Mouse (Mus musculus) adrenal gland, postnatal 4 days (tissue): ENCODE results near the gene Mbd5. TPM values are rescaled to one million over a fixed set of nuclear protein-coding genes. Genes with fewer than 3 reads are reported as not detected.
"Not testable (repeated sequence)": the region's sequence is repeated elsewhere in the genome, so short reads cannot be mapped to it uniquely, and the experiment has no call there.

Experiments
- DNase-seq, 2 experiments: peaks; one replicate each; pipeline ENCODE4 v3.0.0; 2021 to 2022; ENCODE audit warnings: low spot score in 2 of 2, mixed read lengths in 2 of 2
- total RNA-seq, 2 experiments: library from RNA; stranded (reverse); gene quantifications; 2 replicates each; pipeline ENCODE4 v1.2.3; 2021

The Mbd5 gene
- total RNA-seq, 2 experiments from 2014 or later: 59.8 to 60.9 TPM

DNA sequence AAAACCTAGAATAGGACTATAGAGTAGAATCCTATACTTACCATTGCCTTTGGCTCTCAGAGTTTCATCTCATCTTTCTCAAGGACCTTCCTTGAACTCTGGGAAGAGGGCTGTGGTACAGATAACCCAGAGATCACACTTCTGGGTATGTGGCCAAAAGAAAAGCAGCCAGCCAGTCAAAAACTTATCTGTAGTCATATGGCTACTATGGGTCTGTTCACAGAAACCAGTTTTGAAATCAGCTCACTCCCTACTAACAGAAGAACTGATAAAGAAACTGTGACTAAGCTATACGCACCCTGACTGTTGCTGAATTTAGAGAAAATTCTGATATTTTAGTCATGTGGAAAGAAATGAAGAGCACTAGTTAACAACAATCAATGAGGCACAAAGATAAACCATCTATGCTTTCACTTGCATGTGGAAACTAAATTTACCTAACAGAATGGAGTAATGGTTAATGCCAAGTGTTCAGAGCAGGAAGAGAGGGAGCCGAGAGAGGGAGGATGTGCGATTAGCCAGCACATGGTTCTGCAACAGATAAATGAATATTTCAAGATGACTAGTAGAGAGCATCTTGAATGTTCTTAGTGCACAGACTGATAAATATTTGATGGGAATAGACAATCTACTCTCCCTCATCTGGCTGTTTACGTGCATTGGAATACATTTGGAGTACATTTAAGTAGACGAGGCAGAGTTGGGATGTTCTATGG lies 211.1 kb downstream of the Mbd5 start:
- DNase-seq: no peak

DNA sequence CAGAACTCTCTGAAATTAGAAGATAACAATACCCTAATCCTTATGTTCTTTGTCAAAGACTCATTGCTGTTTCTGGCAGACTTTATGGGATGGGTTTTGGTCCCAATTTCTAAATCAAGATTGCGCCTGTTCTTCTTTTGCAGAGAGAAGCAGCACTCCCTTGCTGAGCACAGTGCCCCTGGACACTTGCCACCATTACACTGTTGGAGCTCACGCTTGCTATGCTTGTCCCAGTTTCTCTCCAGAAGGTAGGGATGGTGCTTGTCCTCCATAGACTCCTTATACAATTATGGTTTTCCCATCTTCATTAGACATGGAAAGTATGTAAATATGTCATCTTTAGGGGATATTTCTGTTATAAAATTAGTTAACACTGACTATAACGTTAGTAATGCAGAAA lies 220.5 kb downstream of the Mbd5 start:
- DNase-seq: no peak

DNA sequence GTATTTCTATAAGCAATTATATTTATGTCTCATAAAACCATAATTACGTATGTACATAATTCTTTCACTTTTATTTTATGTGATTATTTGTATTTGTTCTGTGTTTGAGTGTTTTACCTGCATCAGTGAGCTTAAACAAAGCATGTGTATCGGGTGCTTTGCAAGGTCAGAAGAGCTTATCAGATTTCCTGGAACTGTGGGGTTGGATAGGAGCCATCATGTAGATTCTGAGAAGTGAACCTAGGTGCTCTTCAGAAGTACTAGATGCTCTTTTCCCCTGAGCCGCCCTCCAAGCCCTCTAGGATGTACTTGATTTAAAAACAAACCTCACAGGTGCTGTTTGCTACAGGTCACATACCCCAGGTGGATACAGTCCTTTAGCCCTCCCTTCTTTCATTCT lies 227.7 kb downstream of the Mbd5 start:
- no peak for DNase-seq

DNA sequence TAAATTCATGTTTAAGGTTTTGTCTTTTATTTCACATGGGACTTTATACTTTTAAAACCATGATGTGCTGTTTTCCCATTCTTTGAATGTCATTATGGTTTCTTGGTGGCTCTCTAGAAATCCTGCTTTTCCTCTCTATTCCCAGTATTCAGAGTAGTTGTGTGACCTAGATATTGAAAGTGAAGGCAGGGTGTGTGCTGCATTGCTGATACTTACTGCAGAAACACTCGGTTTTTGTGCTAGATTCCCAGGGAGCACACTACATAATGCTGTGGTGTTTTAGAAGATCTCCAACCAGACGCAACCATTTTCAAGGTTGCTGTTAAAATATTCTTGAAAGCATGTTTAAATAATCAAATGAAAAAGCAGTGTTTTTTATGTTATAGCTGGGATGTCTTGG lies 241.7 kb downstream of the Mbd5 start:
- no peak for DNase-seq

DNA sequence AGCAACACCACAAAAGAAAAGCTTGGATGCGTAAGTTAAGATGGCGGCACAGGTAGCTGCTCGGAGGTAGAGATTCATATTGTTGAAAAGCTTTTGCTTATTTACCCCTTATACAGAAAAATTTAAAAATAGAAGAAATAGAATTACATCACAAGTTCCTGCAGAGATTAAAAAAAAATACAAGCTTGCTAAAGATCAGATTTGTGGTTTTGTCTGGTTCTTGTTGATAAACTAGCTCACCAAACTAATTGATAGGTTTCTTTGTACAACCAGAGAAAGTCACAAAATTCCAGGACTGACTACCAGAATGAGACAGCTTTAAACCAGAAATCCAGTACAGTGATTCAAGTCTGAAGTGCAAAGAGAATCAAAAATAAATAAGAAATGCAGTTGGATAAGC lies 242.4 kb downstream of the Mbd5 start:
- no peak for DNase-seq

DNA sequence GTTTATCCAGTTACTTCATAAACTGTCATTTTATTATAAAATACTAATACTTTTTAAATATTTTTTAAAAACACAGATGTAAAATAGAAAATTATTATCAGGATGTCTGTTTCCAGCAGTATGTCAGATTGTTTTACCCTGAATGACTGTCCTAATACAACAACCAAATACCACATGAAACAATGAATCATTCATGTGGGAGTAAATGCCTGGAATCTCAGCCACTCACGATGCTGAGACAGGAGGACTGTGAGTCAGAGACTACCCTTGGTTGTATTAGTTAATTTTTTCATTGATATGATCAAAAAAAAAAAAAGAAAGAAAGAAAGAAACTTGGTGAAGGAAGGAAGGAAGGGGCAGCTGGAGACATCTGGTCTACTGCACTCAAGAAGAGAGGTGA lies 254.8 kb downstream of the Mbd5 start:
- DNase-seq: no peak

DNA sequence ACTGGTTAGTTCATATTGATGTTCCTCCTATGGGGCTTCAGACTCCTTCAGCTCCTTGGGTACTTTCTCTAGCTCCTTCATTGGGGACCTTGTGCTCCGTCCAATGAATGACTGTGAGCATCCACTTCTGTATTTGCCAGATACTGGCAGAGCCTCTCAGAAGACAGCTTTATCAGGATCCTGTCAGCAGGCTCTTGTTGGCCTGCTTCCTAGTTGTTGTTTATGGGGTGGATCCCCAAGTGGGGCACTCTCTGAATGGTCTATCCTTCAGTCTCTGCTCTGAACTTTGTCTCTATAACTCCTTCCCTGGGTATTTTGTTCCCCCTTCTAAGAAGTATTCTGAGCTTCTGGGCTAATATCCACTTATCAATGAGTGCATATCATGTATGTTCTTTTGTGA lies 256.4 kb downstream of the Mbd5 start:
- not testable (repeated sequence) for DNase-seq

DNA sequence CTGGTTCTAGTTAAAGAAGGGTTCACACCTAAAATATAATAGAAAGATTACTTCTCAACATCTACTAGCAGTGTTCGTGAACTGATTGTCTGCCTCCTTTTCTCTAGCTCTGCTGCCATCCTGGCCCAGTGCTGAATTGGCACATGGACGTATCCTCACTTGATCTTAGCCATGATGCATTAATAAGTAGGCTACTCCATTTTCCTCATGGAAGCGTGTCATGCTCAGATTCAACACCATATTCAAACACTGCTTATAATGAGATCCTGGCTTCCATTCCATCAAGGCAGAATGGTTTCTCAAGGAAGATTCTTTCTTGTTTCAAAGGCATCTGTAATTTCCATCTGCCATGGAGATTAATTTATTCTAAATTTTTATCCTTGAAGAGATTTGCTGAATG lies 260.0 kb downstream of the Mbd5 start:
- DNase-seq: no peak

DNA sequence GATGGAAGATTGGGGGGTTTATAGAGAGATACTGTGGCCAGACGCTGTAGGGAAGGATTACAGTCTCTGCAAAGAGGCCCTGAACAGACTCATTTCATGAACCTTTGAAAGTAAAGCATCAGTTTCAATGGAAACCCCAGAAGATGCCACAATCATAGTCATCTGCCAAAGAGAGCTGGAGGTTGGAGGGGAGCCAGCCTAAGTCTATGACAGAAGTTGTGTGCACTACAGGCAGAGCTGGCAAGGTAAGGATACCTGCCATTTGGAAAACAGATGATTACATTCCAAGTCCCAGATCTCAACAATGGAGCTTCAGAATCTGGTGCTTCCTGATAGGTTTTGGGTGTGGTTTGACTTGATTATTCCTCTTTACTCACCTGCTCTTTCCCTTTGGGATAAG lies 261.1 kb downstream of the Mbd5 start:
- DNase-seq: no peak

DNA sequence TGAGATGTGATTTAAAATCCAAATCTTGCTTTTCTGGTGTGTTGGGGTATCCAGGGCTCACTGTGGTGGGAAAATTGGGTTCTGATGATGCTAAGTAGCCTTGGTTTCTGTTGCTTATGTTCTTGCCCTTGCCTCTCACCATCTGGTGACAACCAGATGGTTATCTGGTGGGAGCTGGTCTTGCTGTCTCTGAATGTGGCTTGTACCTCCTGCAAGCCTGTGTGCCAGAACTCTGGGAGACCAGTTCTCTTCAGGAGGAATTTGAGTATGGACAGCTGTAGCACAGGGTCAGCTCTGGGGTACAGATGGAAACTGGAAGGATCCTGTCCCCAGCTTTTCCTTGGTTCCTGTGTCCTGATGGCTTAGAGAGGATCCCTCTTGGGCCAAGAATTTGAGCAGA lies 280.4 kb downstream of the Mbd5 start:
- no peak for DNase-seq

DNA sequence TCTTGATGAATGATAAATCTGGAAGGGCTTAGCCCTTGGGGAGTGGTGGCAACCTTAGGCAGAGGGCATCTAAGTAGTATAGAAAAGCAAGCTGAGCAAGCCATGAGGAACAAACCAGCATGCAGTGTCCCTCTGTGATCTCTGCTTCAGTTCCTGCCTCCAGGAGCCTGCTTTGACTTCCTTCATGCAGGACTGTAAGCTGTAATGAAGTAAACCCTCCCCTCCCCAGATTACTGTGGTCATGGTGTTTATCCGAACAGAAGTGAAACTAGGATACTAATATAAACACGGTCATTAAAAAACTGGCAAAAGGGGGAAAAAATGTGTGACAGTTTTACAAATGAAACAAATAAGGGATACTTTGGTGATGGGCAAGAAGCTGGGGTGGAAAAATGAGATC lies 284.8 kb downstream of the Mbd5 start:
- DNase-seq: no peak

DNA sequence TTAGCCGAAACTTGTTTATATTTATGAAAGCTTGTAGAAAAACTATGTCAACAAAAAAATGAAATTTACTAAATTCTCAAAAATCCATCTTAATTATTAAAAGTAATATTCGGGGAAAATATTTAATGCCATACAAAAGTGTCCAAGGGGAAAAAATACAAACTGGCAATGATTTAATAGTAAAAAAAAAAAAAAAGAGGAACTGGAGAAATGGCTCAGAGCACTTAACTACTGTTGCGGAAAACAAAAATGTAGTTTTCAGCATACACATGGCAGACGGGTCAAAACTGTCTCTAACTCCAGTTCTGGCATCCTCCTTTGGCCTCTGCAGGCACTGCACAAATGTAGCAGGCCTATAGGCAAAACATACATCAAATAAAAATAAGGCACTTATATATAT lies 292.4 kb downstream of the Mbd5 start:
- no peak for DNase-seq

DNA sequence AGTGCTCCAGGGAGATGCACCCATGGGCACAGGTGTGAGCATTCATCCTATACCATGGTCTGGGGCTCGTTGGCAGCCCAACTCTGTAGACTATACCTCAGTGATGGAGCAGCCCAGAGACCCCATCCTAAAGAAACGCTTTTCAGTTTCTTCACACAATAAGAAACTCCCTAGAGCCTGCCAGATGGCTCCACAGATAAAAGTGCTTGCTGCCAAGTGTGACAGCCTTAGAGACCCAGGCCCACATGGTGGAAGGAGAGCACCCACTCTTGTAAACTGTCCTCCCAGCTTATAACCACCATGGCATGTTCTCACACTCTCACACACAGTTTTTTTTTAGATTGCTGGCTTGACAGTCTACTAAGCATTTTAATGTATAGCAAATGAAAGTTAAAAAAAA lies 314.8 kb downstream of the Mbd5 start:
- no peak for DNase-seq

DNA sequence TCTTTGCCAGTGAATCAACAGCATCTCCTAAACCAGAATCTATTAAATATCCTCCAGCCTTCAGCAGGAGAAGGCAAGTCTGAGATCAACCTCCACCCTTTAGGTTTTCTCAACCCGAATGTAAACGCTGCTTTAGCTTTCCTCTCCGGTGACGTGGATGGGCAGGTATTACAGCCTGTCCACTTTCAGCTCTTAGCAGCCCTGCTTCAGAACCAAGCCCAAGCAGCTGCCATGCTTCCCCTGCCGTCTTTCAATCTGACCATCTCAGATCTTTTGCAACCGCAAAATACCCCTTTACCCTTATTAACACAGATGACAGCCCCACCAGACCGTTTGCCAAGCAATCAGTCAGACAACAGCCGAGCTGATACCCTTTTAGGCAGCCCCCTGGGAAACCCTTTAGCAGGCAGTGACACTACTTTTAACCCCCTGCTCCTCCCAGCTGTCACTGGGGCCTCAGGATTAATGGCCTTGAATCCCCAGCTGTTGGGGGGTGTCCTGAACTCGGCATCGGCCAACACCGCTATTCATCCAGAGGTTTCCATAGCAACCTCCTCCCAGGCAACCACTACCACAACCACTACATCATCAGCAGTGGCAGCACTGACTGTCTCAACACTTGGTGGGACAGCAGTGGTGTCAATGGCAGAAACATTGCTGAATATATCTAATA lies 323.1 kb downstream of the Mbd5 start:
- DNase-seq: no peak

DNA sequence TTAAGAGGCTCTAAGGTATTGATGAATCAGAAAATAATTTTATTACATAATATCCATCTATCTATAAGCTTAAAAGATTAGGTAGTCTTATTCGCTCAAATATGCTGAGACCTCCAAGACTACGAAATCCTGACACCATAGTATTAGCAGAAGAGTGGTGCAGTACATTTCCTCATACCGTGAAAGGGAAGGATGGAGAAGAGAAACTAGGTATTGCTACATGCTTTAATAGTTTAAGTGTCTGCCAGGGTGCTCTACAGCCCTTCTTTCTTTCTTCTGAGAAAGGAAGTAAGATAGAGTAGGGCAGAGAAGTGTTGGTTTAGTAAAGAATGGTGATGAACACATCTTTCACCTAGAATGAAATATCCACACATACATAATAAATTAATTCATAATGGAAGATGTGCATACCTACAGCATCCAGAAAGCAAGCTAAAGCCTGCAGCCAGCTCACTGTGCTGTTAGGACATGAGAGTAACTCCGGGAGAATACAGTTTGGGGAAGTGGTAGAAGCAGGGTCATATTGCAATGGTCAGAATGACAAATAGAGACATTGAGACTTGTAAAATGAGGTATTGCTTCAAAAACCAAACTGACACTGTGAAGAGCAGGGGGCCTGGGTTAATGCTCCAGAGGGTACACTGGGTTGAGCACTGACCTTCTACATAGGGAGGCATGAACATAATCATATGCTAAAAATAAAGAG lies 326.9 kb downstream of the Mbd5 start:
- DNase-seq: no peak

DNA sequence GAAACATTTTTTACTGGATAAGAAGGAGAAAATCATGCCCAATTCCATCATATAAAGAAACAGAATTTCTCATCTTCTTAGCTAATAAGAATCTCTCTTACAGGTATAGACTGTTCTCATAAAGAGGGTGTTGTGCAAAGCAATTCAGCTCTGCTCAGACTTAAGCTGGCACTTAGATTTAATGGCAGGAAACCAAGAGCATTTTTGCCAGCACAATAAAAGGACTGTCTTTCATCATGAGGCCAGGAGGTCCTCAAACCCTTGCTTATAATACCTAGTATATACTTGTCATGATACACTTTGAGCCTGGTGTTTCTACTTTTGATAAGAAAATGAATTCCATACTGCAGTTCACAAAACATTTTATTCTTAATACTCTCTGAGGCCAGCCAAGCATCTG lies 331.2 kb downstream of the Mbd5 start:
- DNase-seq: no peak

DNA sequence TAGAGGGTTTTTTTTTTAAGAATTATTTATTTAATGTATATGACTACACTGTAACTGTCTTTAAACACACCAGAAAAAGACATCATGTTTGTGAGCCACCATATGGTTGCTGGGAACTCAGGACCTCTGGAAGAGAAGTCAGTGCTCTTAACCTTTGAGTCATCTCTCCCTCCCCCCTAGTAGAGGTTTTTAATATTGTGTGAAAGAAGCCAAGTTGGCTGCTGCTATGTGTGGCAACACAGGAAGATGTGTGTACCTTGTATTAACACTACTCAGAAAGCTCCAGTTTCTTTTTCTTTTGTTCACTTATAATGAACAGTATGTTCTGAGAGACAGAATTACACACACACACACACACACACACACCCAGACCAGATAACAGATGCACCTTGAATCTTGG lies 334.3 kb downstream of the Mbd5 start:
- DNase-seq: no peak

DNA sequence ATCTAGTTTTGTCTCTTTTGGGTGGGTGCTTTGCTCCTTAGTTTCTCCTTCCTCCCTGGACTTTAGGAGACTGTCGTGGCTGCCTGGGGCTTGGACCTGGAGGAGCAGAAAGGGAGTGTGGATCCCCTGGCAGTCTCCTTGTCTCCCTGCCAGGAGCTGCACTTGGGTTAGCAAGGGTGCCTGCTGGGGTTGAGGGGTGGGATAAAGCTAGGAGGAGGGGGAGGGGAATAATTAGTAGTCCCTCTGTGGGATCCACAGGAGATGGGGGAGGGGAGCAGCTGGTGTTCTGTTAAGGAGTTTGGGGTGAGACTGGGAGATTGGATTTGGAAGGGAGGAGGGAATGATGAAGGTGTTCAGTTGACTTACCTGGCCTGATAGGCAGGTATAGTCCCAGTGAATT lies 337.7 kb downstream of the Mbd5 start:
- no peak for DNase-seq

DNA sequence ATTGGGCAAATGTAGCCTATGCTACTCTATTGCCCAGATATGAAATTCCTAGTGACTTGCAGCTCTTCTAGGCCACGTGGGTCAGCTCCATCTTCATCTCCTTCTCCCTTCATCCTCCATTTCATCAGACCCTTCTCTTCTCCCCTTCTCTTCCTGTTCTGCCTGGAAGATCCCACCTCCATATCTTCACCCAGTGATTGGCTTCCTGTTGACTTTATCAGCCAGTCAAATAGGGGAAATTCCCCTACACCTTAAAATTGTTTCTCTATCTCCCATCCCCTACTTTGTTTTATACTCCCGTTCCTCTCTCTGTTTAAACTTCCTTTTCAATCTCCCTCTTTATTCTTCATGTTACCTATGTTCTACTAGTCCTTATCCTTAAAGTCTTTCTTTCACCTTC lies 342.4 kb downstream of the Mbd5 start:
- DNase-seq: no peak

DNA sequence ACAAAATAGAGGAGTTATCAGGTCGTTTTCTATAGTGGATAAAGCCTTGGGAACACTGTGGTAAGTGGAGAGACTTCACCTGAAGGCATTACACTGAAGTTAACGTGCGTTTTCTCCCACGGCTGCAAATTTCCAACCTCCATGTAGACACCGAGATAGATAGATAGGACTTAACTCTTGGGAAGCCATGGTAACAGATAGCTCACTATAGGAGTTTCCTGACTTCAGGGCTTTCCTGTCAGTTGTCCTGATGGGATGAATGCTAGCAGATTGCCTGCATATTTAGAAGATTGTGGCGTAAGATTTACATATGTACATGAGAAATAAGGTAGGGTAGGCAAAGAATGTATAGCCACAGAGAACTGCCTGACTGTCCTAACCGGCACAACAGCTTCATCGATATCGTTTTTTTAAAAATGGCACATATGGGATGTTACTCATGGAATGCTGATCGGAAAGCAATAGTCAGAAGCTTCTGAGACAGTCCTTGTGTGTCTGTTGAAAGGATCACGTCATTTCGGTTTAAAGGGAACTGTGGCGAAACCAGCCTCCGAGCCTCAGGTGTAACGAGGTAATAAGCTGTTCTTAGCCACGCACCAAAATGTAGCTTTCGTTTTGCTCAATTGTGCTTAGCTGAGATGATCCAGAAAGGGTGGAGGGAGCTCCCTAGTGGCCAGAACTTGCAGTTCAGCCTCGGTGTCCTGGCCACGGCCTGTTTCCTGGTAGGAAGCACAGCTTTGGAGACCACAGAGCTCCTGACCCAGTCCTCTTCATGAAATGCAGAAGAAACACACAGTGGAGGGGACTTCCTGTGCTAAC lies 363.5 kb downstream of the Mbd5 start:
- DNase-seq: peak; percentile 43 to 55

DNA sequence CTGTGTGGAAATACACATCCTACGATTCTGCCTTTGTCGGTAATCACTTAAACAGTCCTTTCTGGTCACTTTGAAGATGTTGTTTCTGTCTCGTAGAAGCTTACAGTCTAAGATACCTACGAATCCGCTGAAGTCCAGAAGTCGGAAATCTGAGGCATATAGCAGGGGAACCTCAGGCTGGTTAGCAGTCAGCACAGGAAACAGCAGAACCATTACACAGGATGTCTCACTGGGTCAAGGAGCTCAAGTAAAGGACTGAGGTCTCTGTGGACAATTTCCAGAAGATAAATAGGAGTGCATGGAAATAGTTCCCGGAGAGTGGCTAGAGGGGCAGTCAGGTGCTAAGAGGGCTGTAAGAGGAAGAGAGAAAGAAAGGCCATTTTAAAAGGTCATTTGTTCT lies 384.3 kb downstream of the Mbd5 start:
- no peak for DNase-seq

DNA sequence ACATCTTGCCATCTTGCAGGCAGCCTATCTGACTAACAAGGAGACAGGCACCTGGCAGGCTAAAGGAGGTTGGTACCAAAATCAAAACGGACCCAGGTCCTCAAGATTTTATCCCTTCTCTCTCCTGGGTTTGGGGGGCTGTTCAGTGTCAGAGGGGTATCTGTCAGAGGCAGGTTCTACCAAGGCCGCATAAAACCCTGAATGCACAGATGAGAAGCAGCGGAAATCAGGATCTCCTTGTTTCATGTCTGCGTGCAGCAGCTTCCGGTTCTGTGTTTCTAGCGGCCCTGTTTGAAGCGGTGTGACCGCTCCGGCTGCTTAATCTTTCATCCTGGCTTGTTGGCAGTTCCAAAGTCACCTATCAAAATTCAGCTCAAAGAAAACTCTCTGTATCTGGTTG lies 386.0 kb downstream of the Mbd5 start:
- DNase-seq: no peak
